Mouse (Mus musculus) heart, embryonic 11.5 days (tissue): Measurements from ENCODE around the gene Alg3. TPM values are rescaled to one million over a fixed set of nuclear protein-coding genes. Genes with fewer than 3 reads are reported as not detected.

Source experiments
- ATAC-seq: fragments of 200-750 bp; cut with Nextera tagmentation; replicated peaks from 2 replicates; pipeline ENCODE4 v1.8.0; 2017; ENCODE audit warnings: moderate library complexity; ENCODE audit not compliant: insufficient number of reproducible peaks, low FRiP score, low TSS enrichment
- H3K27ac ChIP-seq: fragments of 300-500 bp; sonication (generic); 2 replicates; pipeline ENCODE4 v1.5.1; 2014; ENCODE audit warnings: mild to moderate bottlenecking, low read depth, low read length
- H3K27me3 ChIP-seq: fragments of 300-500 bp; sonication (generic); 2 replicates; pipeline ENCODE4 v1.6.1; 2014; ENCODE audit warnings: mild to moderate bottlenecking, low read length, mixed read lengths; ENCODE audit not compliant: control insufficient read depth, insufficient read depth
- H3K36me3 ChIP-seq: fragments of 300-500 bp; sonication (generic); 2 replicates; pipeline ENCODE4 v1.6.1; 2014; ENCODE audit warnings: mild to moderate bottlenecking, low read length, moderate library complexity, mixed read lengths; ENCODE audit not compliant: control insufficient read depth, insufficient read depth
- H3K4me1 ChIP-seq: fragments of 300-500 bp; sonication (generic); 2 replicates; pipeline ENCODE4 v1.6.1; 2014; ENCODE audit warnings: low read length; ENCODE audit not compliant: control insufficient read depth, insufficient read depth
- H3K4me2 ChIP-seq: fragments of 300-500 bp; sonication (generic); 2 replicates; pipeline ENCODE4 v1.6.1; 2014; ENCODE audit warnings: mild to moderate bottlenecking, moderate library complexity
- H3K4me3 ChIP-seq: fragments of 300-500 bp; sonication (generic); 2 replicates; pipeline ENCODE4 v1.5.1; 2014; ENCODE audit warnings: low read depth, low read length
- H3K9ac ChIP-seq: fragments of 300-500 bp; sonication (generic); 2 replicates; pipeline ENCODE4 v1.6.1; 2014; ENCODE audit warnings: mild to moderate bottlenecking, low read depth, low read length, moderate library complexity
- H3K9me3 ChIP-seq: fragments of 300-500 bp; sonication (generic); replicated peaks from 2 replicates; pipeline ENCODE4 v1.6.1; 2016; ENCODE audit warnings: low read length; ENCODE audit not compliant: control insufficient read depth
- WGBS: fragments of 180-500 bp; shearing (Covaris S2); extraction: QIAGEN DNeasy Blood & Tissue Kit; methylation state at CpG from one replicate; pipeline ENCODE4 v1.1.7; 2014; ENCODE audit not compliant: insufficient replicate concordance; 5-methylcytosine and 5-hydroxymethylcytosine counted together
- polyA plus RNA-seq: library from polyadenylated mRNA; unstranded; fragments of >200 nt; fragmentation: Nextera tagmentation; extraction: Ambion mirVana; gene quantifications from 2 replicates; pipeline ENCODE4 v1.2.1, GENCODE M21; 2014

Alg3 gene
- polyA plus RNA-seq, 1 experiment from 2014 or later, result 39.5 TPM

- Histone ChIP-seq H3K4me3 (no peak overlapping the region), H3K27ac (no peak overlapping the region), H3K27me3 (no peaks in the 10 kb centered on the region), H3K9ac (no peak overlapping the region), H3K9me3 (no peaks in the 10 kb centered on the region), H3K4me2 (no peak overlapping the region), H3K36me3 (no peaks in the 10 kb centered on the region), H3K4me1 (no peaks in the 10 kb centered on the region)
- no peak for ATAC-seq
- 77% methylated on average over 8 of the region's 8 CpGs for WGBS
Measured at GRCm38 (mm10) chr16:20637410-20637809, 25.9 kb upstream of the Alg3 start.

GRCm38 (mm10) chr16:20629731-20630634, 18.4 kb upstream of the Alg3 start, which contains the start of gene Ece2:
Gene Ece2 (plus strand): TSS chr16:20629828.
- peaks cover 23% of the 10 kb centered on the region for H3K27me3 ChIP-seq
- H3K4me2 ChIP-seq, result peak within 1 kb of the TSS; percentile 96
- peak within 1 kb of the TSS; percentile 66 for H3K9ac ChIP-seq
- no peak for ATAC-seq
- no peaks in the 10 kb centered on the region for H3K9me3 ChIP-seq
- no peaks in the 10 kb centered on the region for H3K36me3 ChIP-seq
- H3K27ac ChIP-seq, result no peak within 1 kb of the TSS
- H3K4me3 ChIP-seq, result peak within 1 kb of the TSS; percentile 58
- H3K4me1 ChIP-seq, result no peaks in the 10 kb centered on the region; the same call in 1 of the 2 replicates
- WGBS, result 7% methylated on average over 54 of the region's 54 CpGs

- no peak overlapping the region for H3K9ac ChIP-seq
- no peaks in the 10 kb centered on the region; the same call in 1 of the 2 replicates for H3K4me1 ChIP-seq
- no peaks in the 10 kb centered on the region for H3K36me3 ChIP-seq
- 54% methylated on average over 11 of the region's 11 CpGs for WGBS
- H3K27me3 ChIP-seq, result peaks cover 23% of the 10 kb centered on the region
- ATAC-seq, result no peak
- no peaks in the 10 kb centered on the region for H3K9me3 ChIP-seq
- H3K27ac ChIP-seq, result no peak overlapping the region
- no peak overlapping the region for H3K4me2 ChIP-seq
- H3K4me3 ChIP-seq, result no peak overlapping the region
Measured at GRCm38 (mm10) chr16:20628871-20629391, 17.4 kb upstream of the Alg3 start.

- Histone ChIP-seq H3K27me3 (peaks cover 47% of the 10 kb centered on the region), H3K9me3 (no peaks in the 10 kb centered on the region), H3K9ac (no peak overlapping the region), H3K4me2 (no peak overlapping the region), H3K36me3 (no peaks in the 10 kb centered on the region), H3K4me1 (peaks cover 26% of the 10 kb centered on the region), H3K27ac (no peak overlapping the region), H3K4me3 (no peak overlapping the region)
- WGBS, result 55% methylated on average over 2 of the region's 2 CpGs
- ATAC-seq, result no peak
Measured at GRCm38 (mm10) chr16:20623211-20623610, 11.7 kb upstream of the Alg3 start.

GRCm38 (mm10) chr16:20621991-20622685, 10.6 kb upstream of the Alg3 start:
- 0 out of 2 replicates have a peak overlapping the region, but pooled peaks have one; percentile 10 for H3K27ac ChIP-seq
- ATAC-seq, result peak; percentile 46; the same call in 1 of the 2 replicates

GRCm38 (mm10) chr16:20621191-20621990, 9.9 kb upstream of the Alg3 start, which contains the start of gene Camk2n2:
Gene Camk2n2 (minus strand): TSS chr16:20621287.
- H3K27ac ChIP-seq, result 0 out of 2 replicates have a peak within 1 kb of the TSS, but pooled peaks have one; percentile 10
- H3K9ac ChIP-seq, result peak within 1 kb of the TSS; percentile 76
- WGBS, result under 1% methylated on average over 84 of the region's 92 CpGs
- peaks cover 26% of the 10 kb centered on the region for H3K4me1 ChIP-seq
- peak within 1 kb of the TSS; percentile 71 for H3K4me3 ChIP-seq
- no peaks in the 10 kb centered on the region for H3K9me3 ChIP-seq
- no peaks in the 10 kb centered on the region for H3K36me3 ChIP-seq
- peak within 1 kb of the TSS; percentile 100 for H3K4me2 ChIP-seq
- peaks cover 50% of the 10 kb centered on the region for H3K27me3 ChIP-seq
- peak; percentile 52 for ATAC-seq

More at GRCm38 (mm10) chr16:20621991-20622685, 10.6 kb upstream of the Alg3 start:
- no peaks in the 10 kb centered on the region for H3K9me3 ChIP-seq
- no peaks in the 10 kb centered on the region for H3K36me3 ChIP-seq
- H3K9ac ChIP-seq, result peak overlapping the region; percentile 76
- peaks cover 26% of the 10 kb centered on the region for H3K4me1 ChIP-seq
- H3K4me3 ChIP-seq, result peak overlapping the region; percentile 71
- under 1% methylated on average over 36 of the region's 37 CpGs for WGBS
- H3K4me2 ChIP-seq, result peak overlapping the region; percentile 100
- H3K27me3 ChIP-seq, result peaks cover 50% of the 10 kb centered on the region

- Histone ChIP-seq H3K36me3 (no peaks in the 10 kb centered on the region), H3K9me3 (no peaks in the 10 kb centered on the region), H3K4me1 (peaks cover 26% of the 10 kb centered on the region), H3K27me3 (peaks cover 50% of the 10 kb centered on the region), H3K4me2 (peak overlapping the region; percentile 100), H3K27ac (no peak overlapping the region), H3K9ac (peak overlapping the region; percentile 76; the same call in 1 of the 2 replicates), H3K4me3 (peak overlapping the region; percentile 71)
- 0 out of 2 replicates have a peak, but pooled peaks have one; percentile 8 for ATAC-seq
- under 1% methylated on average over 32 of the region's 32 CpGs for WGBS
Measured at GRCm38 (mm10) chr16:20620751-20621190, 9.2 kb upstream of the Alg3 start.
